Mouse (Mus musculus) cerebellum, adult 2 months (tissue): ENCODE measurements around the gene Aqp7.

Experiments used
- CTCF ChIP-seq: fragments of 200-500 bp; IDR thresholded peaks from 2 replicates; pipeline ENCODE4 v1.5.1; 2011; ENCODE audit warnings: low read depth, mild to moderate bottlenecking, control low read depth, low read length, moderate library complexity, borderline replicate concordance; ENCODE audit not compliant: insufficient read depth
- POLR2A ChIP-seq: fragments of 200-500 bp; IDR thresholded peaks from 2 replicates; pipeline ENCODE4 v1.6.1; 2011; ENCODE audit warnings: low read length, control low read depth, borderline replicate concordance; ENCODE audit not compliant: insufficient read depth

DNA sequence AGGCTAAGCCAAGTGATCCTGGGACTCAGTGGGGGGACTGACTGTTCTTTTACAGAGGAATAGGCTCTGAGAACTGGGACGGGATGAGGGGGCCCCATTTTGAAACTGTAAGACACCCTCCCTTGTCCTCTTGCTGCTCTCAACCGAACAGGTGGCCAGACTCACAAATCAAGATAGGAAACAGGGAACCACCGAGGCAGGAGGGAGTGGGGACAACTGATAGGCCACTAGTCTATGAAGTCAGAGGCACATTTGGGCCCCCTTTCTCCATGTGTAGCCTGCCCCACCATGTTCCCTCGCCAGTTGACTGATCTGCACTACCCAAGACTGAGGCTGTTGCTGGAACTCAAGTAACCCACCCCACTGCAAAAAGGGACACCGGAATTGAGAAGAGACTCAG, 48.9 kb upstream of the Aqp7 start:
- TF ChIP-seq CTCF (no peak), POLR2A (no peak)
